22 mouse cellular contexts compared by ENCODE assay signal in the genomic region with DNA sequence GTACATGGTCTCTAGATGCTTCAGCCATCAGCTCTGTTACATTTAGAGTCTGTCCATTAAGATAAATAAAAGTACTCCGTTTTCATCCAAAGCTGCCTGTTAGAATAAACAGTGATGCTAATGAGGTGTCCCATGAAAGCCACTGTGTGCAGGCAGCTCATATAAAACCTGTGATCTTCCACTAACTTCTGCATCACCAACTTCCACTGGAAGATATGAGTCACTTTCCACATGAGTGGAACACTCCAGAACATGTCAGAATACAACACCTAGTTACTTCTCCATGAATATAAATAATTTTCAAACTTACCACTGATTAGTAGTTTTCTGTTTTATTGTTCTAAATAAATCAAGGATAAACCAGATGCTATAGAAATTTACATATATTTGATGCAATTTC.
DNase-seq lines count a peak whose midpoint lies in the region; ATAC-seq and TF ChIP-seq lines count a peak whose summit lies in the region.
"Had no signal": no experiment of that assay in that cellular context is flagged by ENCODE, and none has a peak within 500 bp of the region (broad histone marks: within the 10 kb centered on the region; RNA-seq: fewer than 3 reads in every experiment).

No protein-coding gene starts in this region.

- H3K4me3 ChIP-seq in lung, embryonic 14.5 days (ENCODE audit: low read depth, low read length): no peak overlapping the region
- H3K4me3 ChIP-seq in neural tube, embryonic 15.5 days (replicated peaks): no peak overlapping the region
- H3K4me3 ChIP-seq: forebrain, embryonic 10.5 days; forebrain, embryonic 13.5 days; gastrocnemius, adult 2 months; hindbrain, embryonic 12.5 days; hindbrain, embryonic 15.5 days; intestine, embryonic 15.5 days had no signal

- no peak overlapping the region for H3K9ac ChIP-seq in lung, embryonic 14.5 days
- H3K9ac ChIP-seq in neural tube, embryonic 15.5 days (replicated peaks): no peak overlapping the region
- H3K9ac ChIP-seq: forebrain, embryonic 13.5 days; hindbrain, embryonic 12.5 days; hindbrain, embryonic 15.5 days; intestine, embryonic 15.5 days had no signal

- WGBS in lung, embryonic 14.5 days: 25% methylated on average over 1 of the region's 1 CpGs
- 56% methylated on average over 1 of the region's 1 CpGs for WGBS in neural tube, embryonic 15.5 days

- H3K36me3 ChIP-seq in lung, embryonic 14.5 days (ENCODE audit: insufficient read depth): no peaks in the 10 kb centered on the region
- no peaks in the 10 kb centered on the region for H3K36me3 ChIP-seq in neural tube, embryonic 15.5 days
- H3K36me3 ChIP-seq: forebrain, embryonic 10.5 days; hindbrain, embryonic 12.5 days; hindbrain, embryonic 15.5 days; intestine, embryonic 15.5 days had no signal

- no peaks in the 10 kb centered on the region for H3K27me3 ChIP-seq in lung, embryonic 14.5 days (ENCODE audit: insufficient read depth, low read length)
- no peaks in the 10 kb centered on the region for H3K27me3 ChIP-seq in neural tube, embryonic 15.5 days (replicated peaks)
- H3K27me3 ChIP-seq: forebrain, embryonic 13.5 days; hindbrain, embryonic 12.5 days; hindbrain, embryonic 15.5 days; intestine, embryonic 15.5 days; Patski had no signal

- no peaks in the 10 kb centered on the region for H3K9me3 ChIP-seq in lung, embryonic 14.5 days (ENCODE audit: low read depth, low read length)
- H3K9me3 ChIP-seq in neural tube, embryonic 15.5 days (replicated peaks): no peaks in the 10 kb centered on the region
- H3K9me3 ChIP-seq: forebrain, embryonic 10.5 days; forebrain, embryonic 13.5 days; hindbrain, embryonic 12.5 days; hindbrain, embryonic 15.5 days; intestine, embryonic 15.5 days had no signal

- no peak for ATAC-seq in lung, embryonic 14.5 days (ENCODE audit: insufficient read depth)
- no peak for ATAC-seq in neural tube, embryonic 15.5 days (ENCODE audit: low FRiP score)
- ATAC-seq: forebrain, embryonic 13.5 days; forebrain, embryonic 16.5 days; intestine, embryonic 15.5 days; Patski had no signal

- peak; percentile 31 for DNase-seq in lung, embryonic 14.5 days
- no peak for DNase-seq in lung, postnatal 4 days
- DNase-seq in CD4-positive, CD25-positive, alpha-beta regulatory T cell, adult 2 months (ENCODE audit: low read depth, low spot score): peak; percentile 5
- DNase-seq in Muller cell, postnatal 12 days (ENCODE audit: inconsistent ontology term): peak; percentile 14
- DNase-seq in adrenal gland, adult 2 months: no peak
- DNase-seq in B cell, adult 2 months: no peak
- DNase-seq: adrenal gland, postnatal 25 days; cerebellum, adult 11-12 months; cerebellum, adult 8-10 months; cerebellum, postnatal 14 days; gastrocnemius, adult 2 months; gastrocnemius, postnatal 14 days; heart, adult 11 months had no signal

- H3K4me1 ChIP-seq in lung, embryonic 14.5 days (ENCODE audit: insufficient read depth): no peaks in the 10 kb centered on the region
- no peaks in the 10 kb centered on the region for H3K4me1 ChIP-seq in neural tube, embryonic 15.5 days
- H3K4me1 ChIP-seq: forebrain, embryonic 13.5 days; hindbrain, embryonic 12.5 days; hindbrain, embryonic 15.5 days; intestine, embryonic 15.5 days had no signal

- no peak for TF ChIP-seq CTCF in lung, embryonic 14.5 days (IDR thresholded peaks at IDR 0.05; ENCODE audit: low read depth)

- H3K27ac ChIP-seq in lung, embryonic 14.5 days (ENCODE audit: low read depth): no peak overlapping the region
- no peak overlapping the region for H3K27ac ChIP-seq in neural tube, embryonic 15.5 days (replicated peaks)
- H3K27ac ChIP-seq: forebrain, embryonic 10.5 days; forebrain, embryonic 13.5 days; gastrocnemius, adult 2 months; hindbrain, embryonic 12.5 days; hindbrain, embryonic 15.5 days; intestine, embryonic 15.5 days had no signal

- no peak overlapping the region for H3K4me2 ChIP-seq in lung, embryonic 14.5 days
- H3K4me2 ChIP-seq in neural tube, embryonic 15.5 days: no peak overlapping the region
- H3K4me2 ChIP-seq: forebrain, embryonic 13.5 days; heart, embryonic 11.5 days; hindbrain, embryonic 12.5 days; hindbrain, embryonic 15.5 days; intestine, embryonic 15.5 days had no signal

Comparison
In these comparisons a context has a peak if more than half of its experiments do, and no peak if none do; other contexts are left out.
1. DNase-seq: peak in lung, embryonic 14.5 days (single experiment), CD4-positive, CD25-positive, alpha-beta regulatory T cell, adult 2 months (single experiment) and Muller cell, postnatal 12 days (single experiment); none in lung, postnatal 4 days (0 of 2), adrenal gland, adult 2 months (single experiment) and B cell, adult 2 months (0 of 2).